Mouse (Mus musculus) CH12.LX (cell line): Measurements from ENCODE around the gene Ntm. TPM values are rescaled to one million over a fixed set of nuclear protein-coding genes. Genes with fewer than 3 reads are reported as not detected.

Experiments used
- DNase-seq: peaks from one replicate; pipeline ENCODE4 v3.0.0-alpha.2; 2013; ENCODE audit errors: extremely low read depth
- H3K27ac ChIP-seq: 2 replicates; pipeline ENCODE4 v1.5.1; 2012; ENCODE audit warnings: low read depth, mild to moderate bottlenecking, control low read depth, moderate library complexity; ENCODE audit not compliant: insufficient read depth
- H3K27me3 ChIP-seq: replicated peaks from 2 replicates; pipeline ENCODE3; 2012; ENCODE audit warnings: inconsistent platforms
- H3K36me3 ChIP-seq, 2 experiments: replicated peaks in 1 of 2; 2 replicates each; pipeline versions ENCODE3 to v1.6.1; 2012; ENCODE audit warnings: inconsistent platforms in 1 of 2, low read length in 1 of 2, mild to moderate bottlenecking in 1 of 2, mixed read lengths in 1 of 2, moderate library complexity in 1 of 2; ENCODE audit not compliant: control insufficient read depth in 1 of 2, insufficient read depth in 1 of 2
- H3K4me1 ChIP-seq, 2 experiments: 2 replicates each; pipeline ENCODE4 v1.6.1; 2012; ENCODE audit warnings: inconsistent platforms in 1 of 2, moderate library complexity in 1 of 2; ENCODE audit not compliant: insufficient read depth in 2 of 2, control insufficient read depth in 1 of 2
- H3K4me2 ChIP-seq: 2 replicates; pipeline ENCODE4 v1.6.1; 2012; ENCODE audit warnings: low read depth, mild to moderate bottlenecking, control low read depth; ENCODE audit not compliant: poor library complexity, insufficient read depth, severe bottlenecking
- H3K4me3 ChIP-seq, 3 experiments: fragments of 150-350 bp in 1 of 3; sonication (generic) in 1 of 3; replicated peaks in 1 of 3; 2 replicates each; pipeline versions ENCODE3 to v1.5.1; 2011 to 2012; ENCODE audit warnings: low read depth in 2 of 3, low read length in 2 of 3, mild to moderate bottlenecking in 2 of 3, moderate library complexity in 2 of 3, control low read depth in 1 of 3, improper control_type of control experiment in 1 of 3, inconsistent platforms in 1 of 3, mixed read lengths in 1 of 3; ENCODE audit not compliant: poor library complexity in 1 of 3
- H3K79me2 ChIP-seq: replicated peaks from 2 replicates; pipeline ENCODE4 v1.6.1; 2012; ENCODE audit warnings: mild to moderate bottlenecking, moderate library complexity; ENCODE audit not compliant: control insufficient read depth, poor library complexity, insufficient read depth, severe bottlenecking; ENCODE audit errors: extremely low read depth
- H3K9ac ChIP-seq: 2 replicates; pipeline ENCODE4 v1.6.1; 2012; ENCODE audit warnings: low read depth, mild to moderate bottlenecking, control low read depth, moderate library complexity; ENCODE audit not compliant: insufficient read depth
- H3K9me3 ChIP-seq: replicated peaks from 2 replicates; pipeline ENCODE3; 2012; ENCODE audit warnings: low read length, inconsistent platforms, mixed read lengths
- CHD2 ChIP-seq: IDR thresholded peaks from 2 replicates; pipeline ENCODE4 v1.6.1; 2011; ENCODE audit warnings: low read length, improper control_type of control experiment
- ELF1 ChIP-seq: IDR thresholded peaks from 2 replicates; pipeline ENCODE4 v1.6.1; 2014; ENCODE audit warnings: low read depth, mild to moderate bottlenecking, inconsistent platforms, low read length, improper control_type of control experiment
- HCFC1 ChIP-seq: IDR thresholded peaks from 2 replicates; pipeline ENCODE4 v1.6.1; 2012; ENCODE audit warnings: low read depth, mild to moderate bottlenecking, inconsistent platforms, low read length, improper control_type of control experiment
- KAT2A ChIP-seq: IDR thresholded peaks from 2 replicates; pipeline ENCODE4 v1.6.1; 2012; ENCODE audit warnings: low read length, improper control_type of control experiment, inconsistent platforms; ENCODE audit not compliant: insufficient replicate concordance
- MAFK ChIP-seq: IDR thresholded peaks from 2 replicates; pipeline ENCODE4 v1.6.1; 2011; ENCODE audit warnings: low read length, improper control_type of control experiment; ENCODE audit not compliant: insufficient replicate concordance
- MAX ChIP-seq: IDR thresholded peaks from 2 replicates; pipeline ENCODE4 v1.6.1; 2011; ENCODE audit warnings: low read length, improper control_type of control experiment
- MAZ ChIP-seq: IDR thresholded peaks from 2 replicates; pipeline ENCODE4 v1.6.1; 2012; ENCODE audit warnings: low read depth, mild to moderate bottlenecking, inconsistent platforms, low read length, improper control_type of control experiment, moderate library complexity
- RAD21 ChIP-seq: IDR thresholded peaks from 2 replicates; pipeline ENCODE4 v1.6.1; 2011; ENCODE audit warnings: low read depth, mild to moderate bottlenecking, low read length, improper control_type of control experiment, moderate library complexity
- SIN3A ChIP-seq: IDR thresholded peaks from 2 replicates; pipeline ENCODE4 v1.6.1; 2012; ENCODE audit warnings: low read length, improper control_type of control experiment, inconsistent platforms
- SMC3 ChIP-seq: IDR thresholded peaks from 2 replicates; pipeline ENCODE4 v1.6.1; 2011; ENCODE audit warnings: low read depth, low read length, improper control_type of control experiment
- dilution Hi-C: fragments of 300-500 bp; cut with MboI; formaldehyde crosslinking; loops from 2 replicates; pipeline ENCODE4 v1.14.3; 2020; ENCODE audit warnings: low sequenced_read_pairs; ENCODE audit not compliant: extremely low pct_unique_long_range_greater_than_20kb, extremely low pct_ligation_motif_present
- in situ Hi-C: fragments of 300-500 bp; cut with MboI; formaldehyde crosslinking; loops from 3 replicates; pipeline ENCODE4 v1.14.3; 2019; ENCODE audit warnings: low sequenced_read_pairs, low pct_ligation_motif_present, low pct_unique_long_range_greater_than_20kb, mixed read lengths
- polyA plus RNA-seq: library from polyadenylated mRNA; unstranded; fragments of >175 nt; gene quantifications from 2 replicates; pipeline ENCODE4 v1.2.1, GENCODE M21; 2012; ENCODE audit warnings: low read depth; ENCODE audit not compliant: insufficient read length
- total RNA-seq, 2 experiments: library from RNA; depleted of rRNA; stranded (reverse); fragments of 300-350 nt in 1 of 2; fragments of >200 nt in 1 of 2; gene quantifications; 2 replicates each; pipeline ENCODE4 v1.2.3; 2012 to 2014

Ntm gene
- total and polyA plus RNA-seq, 3 experiments: not detected

GRCm38 (mm10) chr9:29104442-29104841 lies 858.5 kb downstream of the Ntm start:
- Histone ChIP-seq H3K27ac (no peak overlapping the region), H3K4me2 (no peak overlapping the region), H3K9ac (no peak overlapping the region), H3K4me1 (no peaks in the 10 kb centered on the region), H3K27me3 (no peaks in the 10 kb centered on the region), H3K4me3 (no peak overlapping the region), H3K9me3 (peaks cover 72% of the 10 kb centered on the region), H3K79me2 (no peaks in the 10 kb centered on the region), H3K36me3 (no peaks in the 10 kb centered on the region)
- no peak for DNase-seq
- dilution Hi-C loops (no loop called here), in situ Hi-C loops (no loop called here)
- no peak for TF ChIP-seq SMC3
- TF ChIP-seq SIN3A: no peak
- TF ChIP-seq CHD2: no peak

- no peak overlapping the region for H3K9ac ChIP-seq
- no peak overlapping the region for H3K4me3 ChIP-seq
- no peaks in the 10 kb centered on the region for H3K36me3 ChIP-seq
- no peaks in the 10 kb centered on the region for H3K4me1 ChIP-seq
- DNase-seq: no peak
- in situ Hi-C loops (no loop called here), dilution Hi-C loops (no loop called here)
- no peaks in the 10 kb centered on the region for H3K27me3 ChIP-seq
- H3K4me2 ChIP-seq: no peak overlapping the region
- peaks cover 71% of the 10 kb centered on the region for H3K9me3 ChIP-seq
- no peak overlapping the region for H3K27ac ChIP-seq
- H3K79me2 ChIP-seq: no peaks in the 10 kb centered on the region
- TF ChIP-seq MAZ: no peak
- TF ChIP-seq ELF1: no peak
- TF ChIP-seq KAT2A: no peak
- TF ChIP-seq MAFK: no peak
- no peak for TF ChIP-seq MAX
- TF ChIP-seq RAD21: no peak
- no peak for TF ChIP-seq SMC3
These were observed 858.9 kb downstream of the Ntm start for GRCm38 (mm10) chr9:29103993-29104392.

GRCm38 (mm10) chr9:29100624-29101023 lies 862.3 kb downstream of the Ntm start:
- DNase-seq: no peak
- Histone ChIP-seq H3K9me3 (peaks cover 71% of the 10 kb centered on the region), H3K36me3 (no peaks in the 10 kb centered on the region), H3K4me3 (no peak overlapping the region), H3K4me2 (no peak overlapping the region), H3K4me1 (no peaks in the 10 kb centered on the region), H3K9ac (no peak overlapping the region), H3K79me2 (no peaks in the 10 kb centered on the region), H3K27me3 (no peaks in the 10 kb centered on the region), H3K27ac (no peak overlapping the region)
- TF ChIP-seq HCFC1: no peak
- dilution Hi-C loops (no loop called here), in situ Hi-C loops (no loop called here)
